Mouse (Mus musculus) induced T-regulatory cell, adult 2 months (primary cell): ENCODE data around the gene Ino80e.
A peak's percentile ranks its signal among the peaks of the same experiment; 100 is the strongest.

Source experiments
- DNase-seq: peaks from one replicate; pipeline ENCODE4 v3.0.0-alpha.2; 2012; ENCODE audit warnings: low read depth

The Ino80e gene

DNA sequence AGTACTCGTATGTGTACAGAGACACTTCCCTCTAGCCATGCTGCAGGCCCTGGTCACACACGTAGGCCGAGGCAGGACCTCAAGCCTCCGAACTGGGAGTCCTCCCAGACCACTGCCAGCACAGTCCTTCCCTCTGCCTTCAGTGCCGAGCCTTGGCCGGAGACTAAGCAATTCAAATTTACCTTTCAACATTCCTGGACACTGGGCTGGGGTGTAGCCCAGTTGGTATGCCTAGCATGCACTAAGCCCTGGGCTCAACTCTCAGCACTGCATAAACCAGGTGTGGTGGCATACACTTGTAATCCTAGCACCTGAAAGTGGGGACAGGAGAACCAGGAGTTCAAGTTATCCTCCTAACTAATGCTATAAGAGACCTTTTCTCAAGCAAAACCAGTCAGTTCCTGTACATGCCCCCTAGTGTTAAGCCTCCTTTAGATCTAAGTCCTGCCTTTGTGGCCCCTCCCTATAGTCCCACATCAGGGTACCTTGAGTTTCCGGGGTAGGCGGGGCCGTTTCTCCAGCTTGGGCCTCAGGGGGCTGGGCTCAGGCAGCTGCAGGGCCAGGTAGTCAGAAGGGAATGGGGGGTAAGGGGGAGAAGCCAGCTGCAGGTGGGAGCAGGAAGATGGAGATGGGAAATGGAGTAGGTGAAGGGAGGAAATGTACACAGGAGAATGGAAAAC is 5.3 kb downstream of the Ino80e start:
- DNase-seq: no peak

DNA sequence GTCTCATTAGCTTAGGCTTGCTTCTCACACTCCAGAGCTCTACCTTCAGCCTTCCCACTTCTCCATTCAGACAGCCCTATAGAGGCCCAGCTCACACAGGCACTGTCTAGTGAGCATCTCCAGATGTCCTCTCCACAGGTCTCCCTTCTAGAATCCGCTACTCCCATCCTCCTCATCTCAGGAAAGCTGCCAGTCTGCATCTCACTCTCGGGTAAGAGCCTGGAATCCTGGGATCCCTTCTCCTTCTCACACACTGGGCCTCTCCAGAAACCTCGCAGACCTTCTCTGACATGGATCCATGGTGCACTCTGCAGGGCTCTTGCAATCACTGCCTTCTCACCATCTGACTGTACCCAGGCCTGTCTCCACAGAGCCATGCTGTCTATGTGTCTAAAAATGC is 6.5 kb downstream of the Ino80e start:
- no peak for DNase-seq

DNA sequence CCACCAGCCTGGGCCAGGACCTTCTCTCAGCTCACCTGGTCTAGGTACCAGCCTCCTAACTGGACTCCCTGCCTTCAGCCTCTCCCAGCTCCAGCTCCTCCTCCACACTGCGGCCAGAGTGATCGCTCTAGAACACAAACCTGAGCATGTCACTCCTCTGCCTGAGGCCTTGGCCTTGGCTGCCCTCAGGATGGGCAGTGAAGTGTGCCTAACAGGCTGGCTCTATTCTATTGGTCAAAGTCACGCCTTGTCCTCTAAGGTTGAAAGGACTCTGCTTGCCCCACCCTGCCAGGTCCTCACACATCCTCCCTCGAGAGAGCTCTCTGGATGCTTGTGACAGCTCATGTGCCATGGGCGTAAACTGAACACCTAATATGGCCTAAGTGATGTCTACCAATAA is 8.7 kb downstream of the Ino80e start:
- no peak for DNase-seq

DNA sequence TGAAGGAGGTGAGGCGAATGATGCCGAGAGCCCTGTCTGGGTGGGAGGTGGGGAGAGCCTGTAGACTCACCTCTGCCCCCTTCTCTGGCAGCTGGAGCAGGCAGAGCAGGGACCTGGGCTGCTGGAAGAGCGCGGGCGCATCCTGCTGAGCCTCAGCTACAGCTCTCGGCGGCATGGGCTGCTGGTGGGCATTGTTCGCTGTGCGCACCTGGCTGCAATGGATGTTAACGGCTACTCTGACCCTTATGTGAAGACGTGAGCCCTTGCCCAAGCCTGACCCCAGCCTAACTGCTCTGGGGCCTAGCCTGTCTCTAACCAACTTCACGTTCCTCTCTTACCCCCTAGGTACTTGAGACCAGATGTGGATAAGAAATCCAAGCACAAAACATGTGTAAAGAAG is 11.0 kb downstream of the Ino80e start:
- DNase-seq: no peak

DNA sequence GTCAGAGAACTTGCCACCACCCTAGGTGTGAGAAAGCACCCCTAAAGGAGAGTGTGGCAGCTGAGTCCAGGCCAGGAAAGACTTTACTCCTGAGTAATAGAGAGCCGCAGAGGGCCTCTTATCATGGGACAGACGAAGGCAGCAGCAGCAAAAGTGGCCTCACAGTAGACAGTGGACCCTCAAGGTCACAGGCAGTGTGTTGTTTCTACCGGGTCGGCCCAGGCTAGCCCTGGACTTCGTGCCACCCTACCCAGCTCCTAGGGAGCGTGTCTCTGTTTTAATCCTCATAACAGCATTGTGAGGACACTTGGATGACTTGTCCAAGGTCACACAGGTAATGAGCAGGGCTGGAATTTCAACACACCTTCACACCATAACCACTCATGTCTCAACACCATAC is 12.0 kb downstream of the Ino80e start:
- DNase-seq: no peak

DNA sequence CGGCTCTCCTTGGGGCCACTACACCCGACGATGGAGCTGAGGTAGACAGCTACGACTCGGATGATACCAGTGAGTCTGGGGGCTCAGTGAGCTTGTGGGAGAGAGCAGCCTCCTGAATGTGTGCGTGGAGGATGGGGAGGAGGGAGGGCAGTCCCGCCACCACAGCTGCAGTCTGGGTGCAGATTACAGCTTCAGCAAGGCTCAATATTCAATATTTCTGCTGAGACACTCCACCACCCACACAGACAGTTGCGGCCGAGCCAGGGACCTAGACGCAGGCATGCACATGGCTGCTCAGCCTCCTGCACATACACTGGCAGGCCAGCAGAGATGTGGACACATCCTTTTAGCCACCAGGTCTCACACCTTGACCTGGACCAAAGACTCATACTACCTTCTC is 13.4 kb downstream of the Ino80e start:
- DNase-seq: no peak

DNA sequence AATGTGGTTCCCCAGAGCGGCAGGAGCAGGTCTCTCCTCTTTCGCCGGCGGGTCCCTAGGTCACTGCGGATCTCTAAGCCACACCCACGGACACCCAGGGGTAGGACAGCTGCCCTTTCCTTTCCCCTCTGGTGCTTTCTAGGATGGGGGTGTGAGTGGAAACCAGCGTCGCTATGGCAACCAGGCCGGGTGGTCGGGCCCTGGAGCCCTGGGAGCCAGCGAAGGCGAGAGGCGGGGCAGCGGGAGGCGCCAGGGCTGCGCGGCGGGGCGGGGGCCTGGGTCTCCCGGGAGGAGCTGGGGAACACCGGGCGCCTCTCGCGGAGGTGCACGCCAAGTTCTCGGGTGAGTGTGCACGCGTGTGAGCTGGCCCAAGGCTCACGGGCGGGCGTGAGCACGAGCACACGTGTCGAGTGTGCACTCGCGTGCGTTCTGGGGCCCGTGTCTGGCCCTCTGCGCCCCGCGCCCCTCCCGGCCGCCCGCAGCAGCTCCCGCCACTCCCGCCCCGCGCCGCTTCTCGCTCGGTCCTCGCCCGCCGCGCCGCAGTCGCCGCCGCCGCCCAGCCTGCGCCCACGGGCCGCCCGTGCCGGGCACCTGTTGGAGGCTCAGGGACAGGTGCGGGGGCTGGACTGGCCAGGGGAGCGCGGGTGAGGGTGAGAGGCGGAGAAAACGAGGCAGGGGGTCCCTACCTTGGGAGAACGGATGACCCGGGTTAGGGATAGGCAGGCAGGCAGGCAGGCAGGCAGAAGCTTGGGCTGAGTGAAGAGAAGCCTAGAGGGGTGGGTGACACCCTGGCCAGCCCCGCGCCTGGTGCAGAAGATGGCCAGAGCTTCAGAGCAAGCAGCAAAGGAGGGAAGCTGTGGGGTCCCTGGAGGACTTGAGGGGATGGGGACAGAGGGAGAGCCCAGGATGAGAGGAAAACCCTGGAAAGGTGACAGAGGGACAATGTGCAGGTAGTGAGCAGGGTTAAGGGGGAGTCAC is 14.5 kb downstream of the Ino80e start:
- DNase-seq: peak; percentile 20

DNA sequence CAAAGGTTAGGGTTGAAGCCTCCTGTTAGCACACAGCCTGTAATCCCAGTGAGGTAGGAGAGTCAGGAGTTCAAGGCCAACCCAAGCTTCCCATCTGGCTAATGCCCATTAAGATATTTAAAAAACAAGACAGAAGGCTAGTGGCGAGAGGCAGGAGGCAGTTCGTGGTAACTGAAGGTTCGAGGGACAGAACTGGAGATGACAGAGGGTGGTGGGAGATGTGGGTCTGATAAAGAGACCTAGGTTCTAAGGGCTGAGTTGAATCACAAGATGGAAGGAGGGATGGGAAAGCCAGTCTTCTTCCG is 15.1 kb downstream of the Ino80e start, which contains the start of gene Doc2a:
Doc2a (plus strand) TSS at position 301 of the 305 bp plus-strand sequence.
- DNase-seq: no peak

DNA sequence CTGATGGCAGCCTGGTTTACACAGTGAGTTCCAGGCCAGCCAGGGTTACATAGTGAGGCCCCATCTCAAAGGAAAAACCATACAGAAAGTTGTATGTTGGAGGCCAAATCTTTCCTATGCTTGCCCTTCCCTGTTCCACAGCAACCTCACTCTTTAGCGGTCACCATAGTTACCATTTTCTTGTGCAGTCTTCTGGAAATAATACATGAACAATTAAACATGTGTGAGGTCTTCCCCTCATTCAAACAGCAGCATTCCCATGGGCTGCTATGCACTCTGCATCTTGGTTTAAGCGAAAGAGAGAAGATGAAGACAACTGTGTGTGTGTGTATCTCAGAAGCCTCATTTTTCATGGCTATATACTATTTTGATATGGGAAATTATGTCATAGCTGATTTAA is 16.7 kb downstream of the Ino80e start:
- no peak for DNase-seq

DNA sequence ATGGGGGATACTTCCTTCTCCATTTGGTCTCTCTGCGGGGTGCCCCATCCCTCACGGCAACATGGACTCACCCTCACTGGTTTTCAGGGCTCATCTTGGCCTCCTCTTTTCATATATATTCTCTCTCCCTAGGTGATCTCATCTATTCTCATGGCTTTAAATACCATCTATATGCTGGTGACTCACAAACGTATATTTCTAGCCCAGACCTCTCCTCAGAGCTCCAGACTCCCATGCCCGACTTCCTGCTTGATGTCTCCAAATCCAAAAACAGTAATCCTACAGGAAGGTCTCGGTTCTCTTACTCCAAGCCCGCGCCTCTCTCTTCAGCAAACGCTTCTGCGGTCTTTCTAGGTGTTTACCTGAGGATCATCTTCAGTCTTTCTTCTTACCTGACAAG is 18.9 kb downstream of the Ino80e start:
- DNase-seq: no peak

DNA sequence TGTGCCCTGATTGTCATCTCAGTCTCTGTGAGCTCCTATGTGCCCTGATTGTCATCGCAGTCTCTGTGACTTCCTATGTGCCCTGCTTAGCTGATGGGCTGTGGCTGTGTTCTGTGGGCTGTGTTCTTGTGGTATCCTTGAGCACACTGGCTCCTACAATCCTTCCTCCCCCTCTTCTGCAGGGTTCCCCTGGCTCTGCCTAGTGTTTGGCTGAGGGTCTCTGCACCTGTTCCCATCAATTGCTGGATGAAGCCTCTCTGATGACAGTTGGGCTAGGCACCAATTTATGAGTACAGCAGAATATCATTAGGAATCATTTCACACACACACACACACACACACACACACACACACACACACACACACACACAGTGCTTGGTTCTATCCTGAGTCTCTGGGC is 28.9 kb downstream of the Ino80e start:
- DNase-seq: no peak

DNA sequence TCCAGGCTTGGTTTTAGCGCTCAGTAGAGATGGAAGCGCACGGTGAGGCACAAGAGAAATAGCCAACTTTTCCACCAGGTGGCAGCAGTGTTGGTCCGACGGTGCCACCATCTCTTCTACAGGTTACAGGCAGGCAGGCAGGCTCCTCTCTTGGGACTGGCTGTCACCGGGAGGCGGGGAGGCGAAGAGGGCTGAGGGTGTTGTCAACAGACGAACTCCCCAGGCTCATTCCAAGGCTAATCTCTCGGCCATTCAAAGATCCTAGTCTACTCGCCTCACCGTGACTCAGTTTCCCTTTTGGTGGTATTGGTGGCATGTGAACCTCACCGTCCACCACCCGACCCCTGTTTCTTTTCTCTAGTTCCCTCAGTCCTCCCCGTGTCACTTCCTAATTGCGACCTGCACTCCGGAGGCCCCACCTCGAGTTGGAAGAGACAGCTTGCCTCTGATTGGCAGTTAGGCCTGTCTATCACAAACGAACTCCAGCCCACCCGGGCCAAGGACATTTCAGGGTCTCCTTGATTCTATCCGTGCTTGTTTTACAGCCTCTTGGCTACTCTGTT is 30.1 kb downstream of the Ino80e start:
- peak; percentile 88 for DNase-seq

DNA sequence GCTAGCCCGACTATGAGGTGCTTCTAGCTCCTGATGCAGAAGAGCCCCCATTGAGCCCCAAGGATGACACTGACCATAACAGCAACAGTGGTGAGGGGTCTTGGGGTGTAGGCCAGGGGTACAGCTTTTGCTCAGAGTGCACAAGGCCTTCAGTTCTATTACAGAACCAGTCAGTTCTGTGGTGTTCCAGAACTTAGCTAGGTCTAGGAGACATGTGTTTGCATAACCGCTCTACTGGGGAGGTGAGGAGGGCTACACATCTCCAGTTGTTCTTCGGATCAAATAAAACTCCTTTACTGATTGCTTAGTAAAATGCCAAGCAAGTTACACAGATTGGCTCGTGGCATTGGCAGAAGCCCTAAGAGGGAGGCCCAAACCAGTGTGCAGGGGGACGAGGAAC is 30.6 kb downstream of the Ino80e start, which contains the start of gene 4930451I11Rik:
4930451I11Rik (minus strand) TSS at position 101 of the 400 bp plus-strand sequence.
- DNase-seq: no peak

DNA sequence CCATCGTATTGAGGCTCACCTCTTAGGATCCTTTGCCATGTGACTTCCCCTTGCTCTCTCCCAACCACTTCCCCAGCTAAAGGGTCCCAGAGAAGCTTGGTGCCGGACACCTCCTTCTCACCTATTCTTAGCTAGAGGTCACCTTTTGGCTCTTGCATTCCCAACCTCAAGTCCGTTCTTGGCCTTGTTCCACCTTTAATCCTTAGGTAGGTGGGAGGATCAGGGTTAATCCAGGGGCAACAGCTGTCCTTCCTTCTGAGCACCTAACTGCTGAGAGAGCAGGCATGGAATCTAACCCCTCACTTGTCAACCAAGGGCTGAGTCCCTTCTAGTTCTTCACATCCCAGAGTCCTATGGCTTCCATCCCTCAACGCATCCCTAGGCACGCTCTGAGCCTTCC is 36.2 kb downstream of the Ino80e start:
- DNase-seq: no peak

DNA sequence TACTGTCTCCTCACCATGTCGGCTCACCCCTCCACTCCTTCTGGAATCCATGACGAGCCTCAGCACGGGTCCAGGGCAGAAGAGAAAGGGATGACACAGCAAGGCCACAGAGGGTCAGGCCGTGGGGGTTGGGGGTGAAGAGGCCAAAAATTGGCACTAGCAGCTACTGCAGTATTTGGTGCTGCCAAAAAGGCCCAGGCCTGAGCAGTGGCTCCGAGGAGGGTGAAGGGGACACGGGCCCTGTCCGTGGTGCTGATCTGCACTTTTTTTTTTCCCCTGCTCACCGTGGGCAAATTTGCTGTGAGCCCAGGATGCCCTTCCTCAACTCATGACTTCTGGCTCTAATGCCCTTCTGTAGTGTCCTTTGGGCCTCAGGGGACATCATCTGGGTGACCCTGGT is 36.8 kb downstream of the Ino80e start:
- peak; percentile 51 for DNase-seq

DNA sequence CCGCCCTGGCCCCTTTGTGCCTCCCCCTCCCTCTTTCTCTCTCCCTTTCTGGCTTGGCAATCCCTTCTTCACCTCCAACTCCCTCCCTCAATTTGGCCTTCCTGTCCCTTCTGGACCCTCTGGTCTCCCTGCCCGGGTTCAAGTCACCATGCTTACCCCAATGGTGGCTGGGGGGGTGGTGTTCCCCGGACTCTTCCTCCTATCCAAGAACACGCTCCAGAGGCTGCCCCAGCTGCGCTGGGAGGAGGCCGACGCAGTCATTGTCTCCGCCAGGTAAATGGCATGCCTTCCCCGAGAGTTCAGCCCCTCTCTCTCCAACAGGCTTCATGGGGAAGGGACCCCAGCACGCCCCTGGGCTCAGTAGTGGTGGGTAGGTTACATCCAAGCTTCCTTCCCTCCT is 38.2 kb downstream of the Ino80e start:
- no peak for DNase-seq

DNA sequence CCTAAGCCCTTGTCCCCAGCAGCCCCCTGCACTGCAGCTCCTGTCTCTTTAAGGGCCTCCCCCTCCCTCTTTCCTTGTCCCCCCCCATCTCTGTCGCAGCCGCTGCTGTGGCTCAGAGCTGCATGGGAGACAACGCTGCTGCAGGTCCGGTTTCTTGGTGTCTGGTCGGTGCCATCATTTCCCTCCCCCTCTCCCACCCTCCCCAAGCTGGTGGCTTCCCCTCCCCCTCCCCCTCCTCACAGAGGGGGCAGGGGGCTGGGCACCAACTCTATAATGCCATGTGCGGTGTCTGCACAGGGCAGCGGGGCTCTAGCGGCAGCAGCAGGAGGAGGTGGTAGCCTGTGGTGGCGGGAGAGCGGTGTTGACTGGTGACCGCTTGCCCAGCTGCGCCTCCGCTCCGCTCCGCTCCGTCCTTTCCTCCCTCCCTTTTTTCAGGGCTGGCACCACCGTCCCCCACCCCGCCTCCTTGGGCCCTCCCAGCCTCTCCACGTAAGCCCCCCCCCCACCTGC is 38.9 kb downstream of the Ino80e start:
- DNase-seq: no peak

DNA sequence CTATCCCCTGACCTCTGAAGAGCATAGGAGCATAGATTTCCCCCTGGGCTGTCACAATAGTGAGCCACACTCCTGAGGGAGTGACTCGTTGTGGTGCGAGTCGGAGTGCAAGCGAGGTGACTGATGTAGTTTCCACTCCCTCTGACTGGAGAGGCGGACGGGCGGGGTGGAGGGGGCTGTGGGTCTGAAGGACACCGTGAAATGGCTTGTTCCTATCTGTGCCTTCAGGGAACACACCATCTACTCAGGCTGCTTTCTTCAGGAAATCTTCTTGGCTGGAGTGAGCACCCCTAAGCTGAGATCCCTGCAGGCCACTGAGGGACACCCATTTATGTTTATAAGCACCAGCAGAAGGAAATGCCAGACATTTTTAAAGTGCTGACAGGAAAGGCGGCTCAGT is 39.4 kb downstream of the Ino80e start:
- no peak for DNase-seq

DNA sequence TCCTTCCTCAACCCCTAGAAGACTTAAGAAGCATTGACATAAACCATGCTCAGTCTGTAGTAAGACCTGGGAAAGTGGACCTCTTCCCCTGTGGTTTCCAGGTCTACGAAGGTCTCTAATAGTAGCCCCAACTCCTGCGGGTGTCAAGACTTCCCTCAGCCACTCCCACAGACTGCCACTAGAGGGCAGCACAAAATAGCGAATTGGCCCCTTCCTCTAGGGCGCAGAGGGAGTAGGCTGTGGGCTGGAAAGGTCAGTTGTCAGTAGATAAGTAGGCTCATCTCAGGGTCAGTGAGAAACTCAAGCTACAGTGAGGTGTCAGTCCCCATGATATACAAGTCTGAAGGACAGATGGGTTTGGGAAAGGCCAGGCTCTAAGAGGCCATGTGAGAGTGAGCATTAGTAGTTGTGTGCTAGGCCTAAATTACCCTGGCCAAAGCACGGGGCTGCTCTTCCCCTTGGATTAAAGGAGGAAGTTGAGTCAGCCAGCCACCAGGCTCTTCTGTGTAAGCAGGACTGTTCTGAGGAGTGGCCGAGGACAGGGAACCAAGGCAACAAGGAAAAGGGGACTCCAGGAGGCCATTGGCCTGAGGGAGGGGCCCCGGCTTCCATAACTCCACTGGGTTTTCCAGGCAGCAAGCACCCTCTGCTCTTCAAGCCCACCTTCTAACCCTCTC is 40.2 kb downstream of the Ino80e start:
- peak; percentile 90 for DNase-seq

DNA sequence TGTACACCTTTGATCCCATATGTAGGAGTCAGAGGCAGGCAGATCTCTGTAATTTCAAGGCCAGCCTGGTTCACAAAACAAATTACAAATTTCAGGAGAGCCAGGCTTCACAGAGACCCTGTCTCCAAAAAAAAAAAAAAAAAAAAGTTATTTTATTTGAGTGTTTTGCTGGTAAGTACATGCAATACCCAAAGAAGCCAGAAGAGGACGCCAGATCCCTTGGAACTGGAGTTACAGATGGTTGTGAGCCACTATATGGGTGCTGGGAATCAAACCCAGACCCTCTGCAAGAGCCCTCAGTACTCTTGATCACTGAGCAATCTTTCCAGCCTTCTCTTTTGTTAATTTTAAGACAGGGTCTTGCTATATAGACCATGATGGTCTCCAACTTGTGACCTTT is 43.4 kb downstream of the Ino80e start:
- no peak for DNase-seq

DNA sequence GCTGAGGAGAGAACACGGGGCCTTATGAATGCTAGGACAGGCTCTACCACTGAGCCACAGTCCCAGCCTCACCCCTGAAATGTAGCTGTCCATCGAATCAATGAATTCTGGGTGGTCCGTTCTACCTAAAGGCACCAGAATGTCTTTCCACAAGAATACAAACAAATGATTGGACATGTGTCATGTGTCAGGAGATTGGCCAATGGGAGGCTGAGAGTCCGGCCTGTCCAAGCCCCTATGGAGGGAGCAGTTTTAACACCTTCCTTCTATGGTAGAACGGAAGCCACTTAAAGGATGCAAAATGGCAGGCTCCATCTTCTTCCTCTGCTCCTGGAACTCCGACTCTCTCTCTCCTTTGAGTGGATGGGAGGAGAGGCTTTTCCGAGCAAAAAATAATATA is 44.6 kb downstream of the Ino80e start:
- no peak for DNase-seq

DNA sequence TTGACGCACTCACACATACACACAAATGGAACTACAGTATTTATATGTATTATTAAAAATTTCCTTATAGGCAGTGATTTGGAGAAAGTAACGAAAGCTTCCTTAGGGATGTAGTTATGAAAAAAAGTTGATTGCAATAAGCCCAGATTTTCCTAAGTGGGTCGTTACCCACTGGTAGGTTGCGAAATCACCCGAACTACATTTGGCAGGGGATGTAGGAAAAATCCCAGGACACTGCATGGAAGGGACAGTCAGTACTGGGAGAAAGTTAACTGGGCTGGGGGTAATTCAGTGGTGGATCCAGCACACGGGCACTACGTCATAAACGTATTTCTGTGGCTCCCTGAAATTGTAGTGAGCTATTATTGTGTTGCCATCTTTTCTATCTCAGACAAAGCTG is 45.7 kb downstream of the Ino80e start:
- DNase-seq: no peak
